Mouse (Mus musculus) G1E (cell line): ENCODE data around the gene Umps.

Experiments used
- CTCF ChIP-seq: IDR thresholded peaks from 2 replicates; pipeline ENCODE4 v1.5.1; 2012; ENCODE audit warnings: low read depth, low read length, inconsistent platforms, mixed read lengths
- GATA2 ChIP-seq: IDR thresholded peaks from 2 replicates; pipeline ENCODE4 v1.6.1; 2012; ENCODE audit warnings: low read depth, low read length, inconsistent platforms, borderline replicate concordance

- TF ChIP-seq GATA2 (no peak), CTCF (no peak)
These were observed 22.3 kb upstream of the Umps start for GRCm38 (mm10) chr16:33989106-33989505.
